Mouse (Mus musculus): Measurements from ENCODE around the gene Ccrl2. TPM values are rescaled to one million over a fixed set of nuclear protein-coding genes. Genes with fewer than 3 reads are reported as not detected.

The Ccrl2 gene
- polyA plus RNA-seq (2014; fragmentation: Nextera tagmentation; extraction: Ambion mirVana) = 2.1 and 2.9 TPM in 2 replicates

- Histone ChIP-seq H3K27ac (ENCODE audit: low read depth) (peak within 1 kb of the TSS; percentile 67), H3K4me1 (ENCODE audit: insufficient read depth) (peaks cover 13% of the 10 kb centered on the region), H3K36me3 (ENCODE audit: insufficient read depth) (no peaks in the 10 kb centered on the region), H3K9ac (peak within 1 kb of the TSS; percentile 62), H3K4me3 (ENCODE audit: low read depth, low read length) (peak within 1 kb of the TSS; percentile 43), H3K4me2 (peak within 1 kb of the TSS; percentile 83), H3K27me3 (ENCODE audit: insufficient read depth, low read length) (no peaks in the 10 kb centered on the region), H3K9me3 (ENCODE audit: low read depth, low read length) (no peaks in the 10 kb centered on the region)
- peak; percentile 11; the same call in 1 of the 2 replicates for TF ChIP-seq CTCF (IDR thresholded peaks at IDR 0.05; ENCODE audit: low read depth)
- DNase-seq (peak; percentile 71), ATAC-seq (ENCODE audit: insufficient read depth) (peak; percentile 80)
- 5% methylated on average over 17 of the region's 17 CpGs for WGBS
These were observed at the start of gene Ccrl2 for GRCm38 (mm10) chr9:111056798-111057543. Ccrl2 (minus strand) TSS chr9:111057519.

GRCm38 (mm10) chr9:111103893-111104292, 46.6 kb upstream of the Ccrl2 start:
- no peaks in the 10 kb centered on the region for H3K9me3 ChIP-seq (ENCODE audit: low read depth, low read length)
- no peak overlapping the region for H3K9ac ChIP-seq
- TF ChIP-seq CTCF (IDR thresholded peaks at IDR 0.05; ENCODE audit: low read depth) = no peak
- ATAC-seq (ENCODE audit: insufficient read depth) = no peak
- H3K27me3 ChIP-seq (ENCODE audit: insufficient read depth, low read length) = no peaks in the 10 kb centered on the region
- no peak overlapping the region for H3K4me2 ChIP-seq
- H3K36me3 ChIP-seq (ENCODE audit: insufficient read depth) = no peaks in the 10 kb centered on the region
- DNase-seq = no peak
- no peak overlapping the region for H3K4me3 ChIP-seq (ENCODE audit: low read depth, low read length)
- no peaks in the 10 kb centered on the region for H3K4me1 ChIP-seq (ENCODE audit: insufficient read depth)
- 83% methylated on average over 5 of the region's 5 CpGs for WGBS
- H3K27ac ChIP-seq (ENCODE audit: low read depth) = no peak overlapping the region

GRCm38 (mm10) chr9:111103293-111103692, 46.0 kb upstream of the Ccrl2 start:
- ATAC-seq (ENCODE audit: insufficient read depth) = no peak

GRCm38 (mm10) chr9:111100406-111100805, 43.1 kb upstream of the Ccrl2 start:
- no peaks in the 10 kb centered on the region for H3K4me1 ChIP-seq (ENCODE audit: insufficient read depth)
- H3K27ac ChIP-seq (ENCODE audit: low read depth) = no peak overlapping the region
- no peaks in the 10 kb centered on the region for H3K27me3 ChIP-seq (ENCODE audit: insufficient read depth, low read length)
- no peak overlapping the region for H3K9ac ChIP-seq
- H3K36me3 ChIP-seq (ENCODE audit: insufficient read depth) = no peaks in the 10 kb centered on the region
- WGBS = 88% methylated on average over 3 of the region's 3 CpGs
- no peaks in the 10 kb centered on the region for H3K9me3 ChIP-seq (ENCODE audit: low read depth, low read length)
- TF ChIP-seq CTCF (IDR thresholded peaks at IDR 0.05; ENCODE audit: low read depth) = no peak
- DNase-seq = no peak
- no peak overlapping the region for H3K4me3 ChIP-seq (ENCODE audit: low read depth, low read length)
- no peak overlapping the region for H3K4me2 ChIP-seq
- ATAC-seq (ENCODE audit: insufficient read depth) = no peak

More at GRCm38 (mm10) chr9:111103293-111103692, 46.0 kb upstream of the Ccrl2 start:
- no peak for DNase-seq
- H3K4me3 ChIP-seq (ENCODE audit: low read depth, low read length) = no peak overlapping the region
- H3K4me1 ChIP-seq (ENCODE audit: insufficient read depth) = no peaks in the 10 kb centered on the region
- H3K9me3 ChIP-seq (ENCODE audit: low read depth, low read length) = no peaks in the 10 kb centered on the region
- H3K27me3 ChIP-seq (ENCODE audit: insufficient read depth, low read length) = no peaks in the 10 kb centered on the region
- no peak for TF ChIP-seq CTCF (IDR thresholded peaks at IDR 0.05; ENCODE audit: low read depth)
- no peak overlapping the region for H3K4me2 ChIP-seq
- 81% methylated on average over 5 of the region's 5 CpGs for WGBS
- no peaks in the 10 kb centered on the region for H3K36me3 ChIP-seq (ENCODE audit: insufficient read depth)
- H3K27ac ChIP-seq (ENCODE audit: low read depth) = no peak overlapping the region
- H3K9ac ChIP-seq = no peak overlapping the region

- Histone ChIP-seq H3K9me3 (ENCODE audit: low read depth, low read length) (no peaks in the 10 kb centered on the region), H3K27ac (ENCODE audit: low read depth) (no peak overlapping the region), H3K9ac (no peak overlapping the region), H3K36me3 (ENCODE audit: insufficient read depth) (no peaks in the 10 kb centered on the region), H3K4me3 (ENCODE audit: low read depth, low read length) (no peak overlapping the region), H3K4me2 (no peak overlapping the region), H3K4me1 (ENCODE audit: insufficient read depth) (no peaks in the 10 kb centered on the region), H3K27me3 (ENCODE audit: insufficient read depth, low read length) (no peaks in the 10 kb centered on the region)
- DNase-seq (no peak), ATAC-seq (ENCODE audit: insufficient read depth) (no peak)
- WGBS = 47% methylated on average over 6 of the region's 6 CpGs
- TF ChIP-seq CTCF (IDR thresholded peaks at IDR 0.05; ENCODE audit: low read depth) = no peak
These were observed 40.2 kb upstream of the Ccrl2 start for GRCm38 (mm10) chr9:111097543-111097942.

- ATAC-seq (ENCODE audit: insufficient read depth) = no peak
- Histone ChIP-seq H3K4me2 (no peak overlapping the region), H3K9ac (no peak overlapping the region), H3K4me1 (ENCODE audit: insufficient read depth) (no peaks in the 10 kb centered on the region), H3K9me3 (ENCODE audit: low read depth, low read length) (no peaks in the 10 kb centered on the region), H3K36me3 (ENCODE audit: insufficient read depth) (no peaks in the 10 kb centered on the region), H3K4me3 (ENCODE audit: low read depth, low read length) (no peak overlapping the region), H3K27ac (ENCODE audit: low read depth) (no peak overlapping the region), H3K27me3 (ENCODE audit: insufficient read depth, low read length) (no peaks in the 10 kb centered on the region)
- WGBS = 73% methylated on average over 16 of the region's 16 CpGs
- no peak for TF ChIP-seq CTCF (IDR thresholded peaks at IDR 0.05; ENCODE audit: low read depth)
- no peak for DNase-seq
These were observed 39.4 kb upstream of the Ccrl2 start for GRCm38 (mm10) chr9:111096419-111097326.

GRCm38 (mm10) chr9:111095710-111096109, 38.4 kb upstream of the Ccrl2 start:
- Histone ChIP-seq H3K36me3 (ENCODE audit: insufficient read depth) (no peaks in the 10 kb centered on the region), H3K27me3 (ENCODE audit: insufficient read depth, low read length) (no peaks in the 10 kb centered on the region), H3K9me3 (ENCODE audit: low read depth, low read length) (no peaks in the 10 kb centered on the region), H3K27ac (ENCODE audit: low read depth) (no peak overlapping the region), H3K4me2 (no peak overlapping the region), H3K9ac (no peak overlapping the region), H3K4me1 (ENCODE audit: insufficient read depth) (no peaks in the 10 kb centered on the region), H3K4me3 (ENCODE audit: low read depth, low read length) (no peak overlapping the region)
- TF ChIP-seq CTCF (IDR thresholded peaks at IDR 0.05; ENCODE audit: low read depth) = no peak
- DNase-seq = no peak
- 69% methylated on average over 7 of the region's 7 CpGs for WGBS
- ATAC-seq (ENCODE audit: insufficient read depth) = no peak

Measured in lung, embryonic 14.5 days (tissue).